Mouse (Mus musculus): Measurements from ENCODE around the gene Slc6a18.
A peak's percentile ranks its signal among the peaks of the same experiment; 100 is the strongest.

Gene Slc6a18

DNA sequence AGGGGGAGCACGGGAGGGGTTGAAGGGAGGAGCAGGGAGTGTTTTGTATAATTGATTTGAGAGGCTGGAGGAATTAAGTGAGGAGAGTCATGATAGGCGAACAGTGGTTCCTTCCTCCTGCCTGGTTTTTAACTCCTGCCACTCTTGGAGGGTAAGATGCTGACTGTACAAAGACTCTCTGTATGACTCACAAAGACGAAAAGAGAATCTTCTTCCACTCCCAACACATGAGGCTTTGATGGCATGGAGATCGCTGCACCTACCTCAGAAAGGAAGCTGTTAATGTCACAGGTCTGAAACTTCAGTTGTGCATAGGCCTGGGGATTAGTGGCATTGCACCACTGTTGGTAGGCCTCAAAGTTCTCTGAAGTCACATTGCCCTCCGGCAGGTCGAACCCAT, 7.7 kb upstream of the Slc6a18 start:
- no peak for DNase-seq (ENCODE audit: low spot score)

DNA sequence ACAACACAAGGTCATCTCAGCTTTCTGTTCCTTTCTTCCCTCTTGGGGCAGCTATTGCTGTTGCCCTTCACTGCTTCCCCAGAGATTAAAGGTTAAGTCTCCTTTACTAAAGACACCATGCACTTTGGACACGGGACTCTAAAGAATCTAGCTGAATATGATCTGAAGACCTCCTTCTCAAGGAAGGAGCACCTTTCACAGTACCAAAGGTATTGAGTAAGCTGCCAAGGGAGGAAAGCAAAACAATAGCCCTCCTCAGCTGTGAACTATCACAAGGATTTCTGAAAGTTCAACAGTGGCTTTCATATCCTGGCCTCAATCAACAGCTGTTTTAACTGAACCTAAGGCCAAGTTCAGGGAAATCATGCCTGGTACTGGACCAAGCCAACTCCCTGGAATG, 6.6 kb upstream of the Slc6a18 start:
- no peak for DNase-seq (ENCODE audit: low spot score)

DNA sequence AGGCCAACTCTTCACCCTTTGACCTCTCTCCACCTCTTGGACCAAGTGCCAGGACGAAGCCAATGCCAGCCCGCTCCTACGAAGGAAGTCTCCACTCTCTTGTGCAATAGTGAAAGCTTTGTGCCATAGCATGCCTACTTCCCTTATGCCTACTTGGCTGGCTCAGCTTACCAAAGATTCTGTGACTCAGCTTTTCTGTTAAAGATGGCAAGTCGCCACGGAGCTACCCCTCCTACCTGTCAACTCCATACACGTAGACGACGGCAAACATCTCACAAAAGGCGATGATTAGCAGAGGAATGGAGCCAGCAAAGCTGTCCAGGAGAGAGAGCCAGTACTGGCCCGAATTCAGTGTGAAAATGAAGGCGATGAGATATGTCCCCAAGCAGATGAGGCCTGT, 5.9 kb upstream of the Slc6a18 start:
- DNase-seq (ENCODE audit: low spot score), result no peak

DNA sequence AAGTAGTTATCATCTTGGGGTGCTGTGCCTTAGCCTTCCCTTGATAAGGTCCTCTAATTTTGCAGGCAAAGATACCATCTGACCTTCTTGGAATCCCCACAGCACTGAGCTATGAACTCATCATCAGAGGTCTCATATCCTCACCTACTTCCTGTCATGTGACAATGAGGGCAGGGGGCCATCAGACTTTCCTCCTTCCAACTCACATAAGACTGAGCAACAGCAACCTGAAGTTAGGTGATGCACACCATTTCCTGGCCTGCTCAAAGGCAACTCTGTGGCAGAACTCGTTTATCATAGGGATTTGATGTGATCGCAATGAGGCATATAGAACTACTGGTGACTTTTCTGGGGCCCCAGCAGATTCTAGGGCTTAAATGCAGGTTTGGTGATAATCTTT, 4.4 kb upstream of the Slc6a18 start:
- DNase-seq (ENCODE audit: low spot score), result no peak

DNA sequence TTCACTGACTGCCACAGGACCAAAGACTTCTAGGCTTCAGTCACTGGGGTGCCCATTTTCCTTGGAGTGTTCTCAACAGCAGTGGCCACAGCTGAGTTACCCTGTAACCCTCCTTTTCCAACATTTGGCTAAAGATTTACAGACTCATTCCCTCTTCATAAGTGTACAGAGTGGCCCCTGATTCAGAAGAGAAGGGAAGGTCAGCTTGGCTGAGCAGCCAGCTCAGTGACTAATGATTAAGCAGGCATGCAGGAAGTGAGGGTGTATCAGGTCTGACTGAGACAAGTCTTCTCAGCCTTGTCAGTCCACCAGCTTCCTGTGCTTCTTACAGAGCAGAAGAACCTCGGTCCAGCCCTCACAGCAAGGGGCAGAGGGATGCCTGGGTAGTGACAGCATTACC, 2.6 kb upstream of the Slc6a18 start:
- DNase-seq (ENCODE audit: low spot score), result no peak

DNA sequence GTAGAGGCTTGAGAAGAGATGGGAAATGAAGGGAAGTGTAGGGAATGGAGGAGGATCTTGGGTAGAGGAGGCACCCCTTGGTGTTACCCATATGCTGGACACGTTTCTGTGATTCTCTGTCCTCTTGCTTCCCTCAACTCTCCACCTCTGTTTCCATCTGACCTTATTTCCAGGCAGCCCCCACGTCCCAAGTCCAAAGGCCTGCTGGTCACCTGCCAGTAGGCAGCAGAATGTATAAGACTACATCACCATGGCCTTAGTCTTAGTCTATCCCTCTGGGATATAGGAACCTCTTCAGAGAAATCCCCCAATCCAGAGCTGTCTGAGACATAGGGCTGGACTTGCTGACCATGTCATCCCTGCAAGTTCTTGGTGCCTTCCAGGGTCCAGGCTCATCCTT, 1.5 kb upstream of the Slc6a18 start:
- no peak for DNase-seq (ENCODE audit: low spot score)

DNA sequence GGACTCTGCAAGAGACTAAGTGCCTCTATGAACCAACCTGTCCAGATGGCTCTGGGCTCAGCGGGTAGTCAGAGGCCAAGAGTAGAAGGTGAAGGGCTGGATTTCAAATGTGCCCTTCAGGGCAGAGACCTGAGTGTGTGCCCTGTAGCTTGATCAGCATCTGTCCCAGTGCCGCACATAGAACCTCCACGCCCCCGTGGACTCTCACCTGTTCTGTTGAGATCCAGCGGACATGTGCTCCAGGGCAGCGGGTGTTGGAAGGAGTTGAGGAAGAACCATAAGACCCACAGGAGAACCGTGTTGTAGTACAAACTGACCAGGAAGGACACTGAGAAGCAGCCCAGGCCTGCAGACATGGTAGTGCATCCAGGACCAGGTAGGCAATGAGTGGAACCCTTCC, 2.7 kb downstream of the Slc6a18 start:
- DNase-seq (ENCODE audit: low spot score), result no peak

DNA sequence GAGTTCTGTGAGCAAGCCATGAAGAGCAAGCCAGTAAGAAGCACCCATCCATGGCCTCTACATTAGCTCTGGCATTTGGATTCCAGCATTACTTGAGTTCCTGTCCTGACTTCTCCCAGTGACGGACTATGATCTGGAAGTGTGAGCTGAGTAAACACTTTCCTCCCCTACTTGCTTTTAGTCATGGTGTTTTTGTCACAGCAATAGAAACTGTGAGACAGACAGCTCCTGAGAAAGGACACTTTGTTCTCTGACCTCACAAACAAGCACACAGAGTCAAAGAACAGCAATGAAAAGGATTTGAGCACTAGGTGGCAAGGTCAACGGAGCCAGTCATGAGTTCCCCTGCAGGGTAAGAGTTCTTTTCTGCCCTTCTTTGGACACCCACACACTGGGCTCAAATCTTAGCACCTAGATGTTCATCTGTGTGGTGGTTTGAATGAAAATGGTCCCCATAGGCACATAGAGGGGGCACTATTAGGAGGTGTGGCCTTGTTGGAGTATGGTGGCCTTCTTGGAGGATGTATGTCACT, 17.6 kb downstream of the Slc6a18 start:
- DNase-seq (ENCODE audit: low spot score), result no peak

DNA sequence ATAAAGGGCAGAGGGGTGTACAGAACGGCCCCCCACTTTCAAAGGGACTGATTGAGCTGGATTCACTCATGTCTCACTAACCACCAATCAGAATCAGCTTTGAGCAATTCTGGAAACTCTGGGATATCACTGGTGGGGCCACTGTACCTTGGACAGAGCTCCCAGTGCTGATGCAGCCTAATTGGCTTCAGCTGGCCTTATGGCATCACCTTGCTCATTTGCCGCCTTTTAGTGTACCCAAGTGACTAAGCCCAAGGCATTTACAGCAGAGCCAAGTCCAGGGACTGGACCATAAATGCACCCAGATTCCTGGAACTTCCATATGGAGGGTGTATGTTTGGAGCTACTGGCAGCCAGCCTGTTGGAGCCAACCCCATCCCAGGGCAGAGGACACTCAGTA, 18.9 kb downstream of the Slc6a18 start:
- DNase-seq (ENCODE audit: low spot score), result no peak

DNA sequence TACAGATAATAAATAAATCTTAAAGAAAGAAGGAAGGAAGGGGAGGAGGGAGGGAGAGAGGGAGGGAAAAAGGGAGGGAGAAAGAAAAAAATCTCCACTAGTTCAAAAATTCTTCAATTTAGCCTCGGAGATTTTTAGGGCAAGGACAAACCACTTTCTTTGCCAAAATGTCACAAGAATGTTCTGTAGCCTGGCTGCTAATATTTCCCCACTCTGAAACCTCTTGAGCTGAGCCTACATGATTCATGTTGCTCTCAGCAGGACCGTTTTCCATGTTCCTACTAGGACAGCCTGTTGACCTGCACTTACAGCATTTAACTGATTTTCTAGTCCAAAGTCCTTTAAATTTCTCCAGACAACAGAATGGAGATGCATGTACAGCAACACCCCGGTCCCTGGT, 22.8 kb downstream of the Slc6a18 start:
- no peak for DNase-seq (ENCODE audit: low spot score)

DNA sequence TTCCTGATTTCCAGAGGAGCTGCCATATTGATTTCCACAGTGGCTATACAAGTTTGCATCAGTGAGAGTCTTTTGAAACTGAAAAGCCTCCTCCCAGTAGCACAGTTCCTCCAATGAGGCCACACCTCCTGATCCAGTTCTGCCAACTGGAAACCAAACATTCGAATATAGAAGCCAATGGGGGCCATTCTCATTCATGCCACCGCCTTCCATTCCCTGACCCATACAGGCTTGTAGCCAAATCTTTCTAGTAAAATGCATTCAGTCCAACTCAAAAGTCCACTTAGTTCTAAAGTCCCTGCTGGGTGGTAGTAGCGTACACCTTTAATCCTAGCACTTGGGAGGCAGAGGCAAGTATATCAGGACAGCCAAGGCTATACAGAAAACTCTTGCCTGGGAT, 24.6 kb downstream of the Slc6a18 start:
- no peak for DNase-seq (ENCODE audit: low spot score)

DNA sequence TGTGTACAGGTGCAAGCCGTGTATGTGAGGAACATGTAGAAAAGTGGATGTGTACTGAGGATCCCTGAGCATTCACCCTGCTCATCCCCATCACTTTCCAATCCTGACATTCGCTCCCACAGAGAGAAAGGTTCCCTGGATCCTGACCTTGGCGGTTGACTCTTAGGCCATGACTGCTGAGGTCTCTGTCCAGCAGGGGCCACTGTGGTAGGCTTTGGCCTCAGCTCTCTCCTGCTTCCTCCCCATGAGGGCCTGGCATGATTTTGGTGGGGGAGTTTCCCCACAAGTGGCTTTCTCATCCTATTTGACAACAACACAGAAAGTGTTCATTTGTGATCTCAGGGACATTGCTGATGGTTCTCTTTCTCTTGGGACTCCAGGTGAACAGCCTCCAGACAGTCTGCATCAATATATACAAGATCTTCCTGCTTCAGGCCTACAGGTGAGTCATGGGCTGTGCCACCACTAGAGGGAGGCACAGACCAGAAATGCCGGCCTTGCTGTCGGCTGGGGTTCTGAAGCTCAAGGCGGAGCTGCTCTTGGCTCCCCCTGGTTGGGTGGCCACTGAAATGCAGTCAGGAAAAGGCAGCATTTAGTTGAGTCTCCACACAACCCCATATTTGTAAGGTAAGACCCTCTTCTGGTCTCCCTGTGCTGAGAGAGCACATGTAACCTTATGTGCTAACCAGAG, 31.3 kb downstream of the Slc6a18 start:
- peak; percentile 31 for DNase-seq (ENCODE audit: low spot score)

DNA sequence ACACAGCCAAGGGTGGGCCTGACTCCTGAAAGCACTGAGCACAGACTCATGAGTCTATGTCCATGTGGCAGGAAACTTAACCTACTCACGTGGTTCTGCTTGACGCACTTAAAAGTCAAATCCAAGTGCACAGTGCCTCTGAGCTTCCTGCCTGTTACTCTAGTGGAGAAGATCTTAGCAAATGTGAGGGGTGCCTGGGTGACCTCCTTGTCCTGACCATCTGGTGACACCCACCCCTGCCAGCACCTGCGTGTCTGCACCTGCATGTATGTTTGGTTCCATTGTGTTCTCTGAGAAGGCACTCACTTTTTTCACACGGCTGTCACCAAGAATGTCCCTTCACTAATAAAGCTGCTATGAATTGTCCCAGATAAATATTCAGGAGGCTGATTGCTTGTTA, 36.5 kb downstream of the Slc6a18 start:
- no peak for DNase-seq (ENCODE audit: low spot score)

DNA sequence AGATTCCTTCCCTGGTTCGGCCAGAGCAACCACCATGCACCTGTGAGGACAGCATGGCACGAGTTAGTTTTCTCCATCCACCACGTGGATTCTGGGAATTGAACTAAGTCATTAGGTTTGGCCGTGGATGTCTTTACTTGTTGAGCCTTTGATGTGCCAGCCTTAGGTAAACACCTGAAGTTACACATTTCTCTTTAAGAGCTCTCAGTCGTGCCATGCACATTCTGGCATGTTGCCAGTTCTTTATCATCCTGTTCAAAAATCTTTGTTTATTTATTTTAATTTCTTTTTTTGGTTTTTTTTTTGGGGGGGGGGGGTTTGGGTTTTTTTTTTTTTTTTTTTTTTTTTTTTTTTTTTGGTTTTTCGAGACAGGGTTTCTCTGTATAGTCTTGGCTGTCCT, 40.0 kb downstream of the Slc6a18 start:
- no peak for DNase-seq (ENCODE audit: low spot score)

DNA sequence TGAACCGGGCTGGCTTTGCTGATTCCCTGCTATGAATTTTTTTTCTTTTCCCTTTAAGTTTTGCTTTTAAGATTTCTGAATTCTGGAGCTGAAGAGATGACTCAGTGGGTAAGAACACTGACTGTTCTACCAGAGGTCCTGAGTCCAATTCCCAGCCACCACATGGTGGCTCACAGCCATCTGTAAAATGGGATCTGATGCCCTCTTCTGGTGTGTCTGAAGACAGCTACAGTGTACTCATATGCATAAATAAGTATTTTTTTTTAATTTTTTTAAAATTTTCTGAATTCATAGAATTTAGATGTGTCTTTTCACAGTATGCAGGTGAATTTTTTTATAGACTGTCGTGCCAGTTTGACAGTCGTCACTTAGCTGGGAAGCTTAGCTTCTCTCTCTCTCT, 46.0 kb downstream of the Slc6a18 start:
- DNase-seq (ENCODE audit: low spot score), result no peak

DNA sequence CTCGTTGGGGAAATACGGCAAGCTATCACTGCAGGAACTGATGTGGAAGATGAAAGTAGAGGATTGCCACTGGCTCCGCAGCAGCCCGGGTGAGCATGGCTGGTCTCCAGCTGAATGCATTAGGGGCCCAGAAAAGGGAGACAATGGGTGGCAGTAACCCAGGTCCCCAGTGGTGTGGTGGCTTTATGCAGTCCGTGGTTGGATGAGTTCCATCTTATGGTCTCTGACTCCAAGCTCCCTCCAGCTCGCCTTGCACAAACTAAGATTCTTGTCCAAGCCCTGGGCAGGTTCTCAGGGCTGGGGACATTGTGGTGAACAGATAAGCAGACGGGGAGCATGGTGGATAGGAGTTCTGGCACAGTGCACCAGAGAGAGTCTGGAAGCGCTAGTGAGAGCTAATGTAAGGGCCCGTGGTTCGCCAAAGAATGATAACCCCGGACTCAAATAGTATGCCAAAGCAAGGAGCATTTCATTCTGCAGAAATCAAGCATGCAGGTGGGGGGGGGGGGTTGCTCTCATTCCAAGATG, 49.2 kb downstream of the Slc6a18 start:
- no peak for DNase-seq (ENCODE audit: low spot score)

DNA sequence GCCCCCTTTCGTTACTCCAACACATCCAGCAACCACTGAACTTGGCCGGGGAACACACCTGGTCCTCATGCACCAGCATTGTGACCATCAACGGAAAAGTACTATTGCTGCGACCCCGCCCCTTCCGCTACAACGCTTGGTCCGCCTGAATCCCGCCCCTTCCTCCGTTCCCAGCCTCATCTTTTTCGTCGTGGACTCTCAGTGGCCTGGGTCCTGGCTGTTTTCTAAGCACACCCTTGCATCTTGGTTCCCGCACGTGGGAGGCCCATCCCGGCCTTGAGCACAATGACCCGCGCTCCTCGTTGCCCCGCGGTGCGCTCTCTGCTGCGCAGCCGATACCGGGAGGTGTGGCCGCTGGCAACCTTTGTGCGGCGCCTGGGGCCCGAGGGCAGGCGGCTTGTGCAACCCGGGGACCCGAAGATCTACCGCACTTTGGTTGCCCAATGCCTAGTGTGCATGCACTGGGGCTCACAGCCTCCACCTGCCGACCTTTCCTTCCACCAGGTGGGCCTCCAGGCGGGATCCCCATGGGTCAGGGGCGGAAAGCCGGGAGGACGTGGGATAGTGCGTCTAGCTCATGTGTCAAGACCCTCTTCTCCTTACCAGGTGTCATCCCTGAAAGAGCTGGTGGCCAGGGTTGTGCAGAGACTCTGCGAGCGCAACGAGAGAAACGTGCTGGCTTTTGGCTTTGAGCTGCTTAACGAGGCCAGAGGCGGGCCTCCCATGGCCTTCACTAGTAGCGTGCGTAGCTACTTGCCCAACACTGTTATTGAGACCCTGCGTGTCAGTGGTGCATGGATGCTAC, 50.9 kb downstream of the Slc6a18 start, which contains the start of gene Tert:
Gene Tert, plus strand, starts transcription at position 167 of the 805 bp plus-strand sequence.
- no peak for DNase-seq (ENCODE audit: low spot score)

DNA sequence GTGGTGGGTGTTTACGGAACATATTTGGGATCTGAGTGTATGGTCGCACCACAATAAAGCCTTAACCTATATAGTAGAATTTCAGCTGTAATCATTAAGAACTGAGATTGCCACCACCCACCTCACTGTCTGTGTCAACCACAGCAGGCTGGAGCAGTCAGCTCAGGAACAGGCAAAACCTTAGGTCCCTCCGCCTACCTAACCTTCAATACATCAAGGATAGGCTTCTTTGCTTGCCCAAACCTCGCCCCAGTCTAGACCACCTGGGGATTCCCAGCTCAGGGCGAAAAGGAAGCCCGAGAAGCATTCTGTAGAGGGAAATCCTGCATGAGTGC, 51.4 kb downstream of the Slc6a18 start:
- DNase-seq (ENCODE audit: low spot score), result no peak

DNA sequence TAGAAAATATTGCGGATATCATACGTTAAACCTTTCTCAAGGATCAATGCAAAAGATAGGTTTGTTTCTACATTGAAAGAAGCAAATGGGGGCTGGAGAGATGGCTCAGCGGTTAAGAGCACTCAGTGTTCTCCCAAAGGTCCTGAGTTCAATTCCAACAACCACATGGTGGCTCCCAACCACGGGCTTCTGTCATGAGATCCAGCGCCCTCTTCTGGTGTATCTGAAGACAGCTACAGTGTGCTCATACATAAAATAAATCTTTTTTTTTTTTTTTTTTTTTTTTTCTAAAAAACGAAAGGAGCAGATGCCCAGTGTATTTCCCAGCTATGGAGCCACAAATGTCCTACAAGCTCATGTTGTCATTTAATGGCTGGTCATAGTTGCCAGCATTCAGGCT, 57.2 kb downstream of the Slc6a18 start:
- DNase-seq (ENCODE audit: low spot score), result no peak

DNA sequence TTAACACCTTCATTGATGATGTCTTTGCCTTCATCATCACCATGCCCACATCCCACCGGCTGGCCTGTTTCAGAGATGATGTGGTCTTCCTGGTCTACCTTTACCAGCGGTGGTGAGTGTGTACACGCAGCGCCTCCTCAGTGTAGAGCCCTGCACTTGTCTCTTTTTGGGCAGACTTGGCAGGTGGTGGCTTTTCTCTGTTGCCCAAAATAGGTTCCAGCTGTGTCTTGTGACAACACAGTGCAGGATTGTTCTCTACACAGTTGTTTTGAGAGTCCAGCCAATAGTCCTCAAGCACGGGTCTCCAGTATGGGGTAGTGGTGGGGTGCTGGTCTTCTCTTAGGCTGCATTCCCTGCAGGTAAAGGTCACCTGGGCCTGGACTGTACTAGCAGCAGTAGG, 59.4 kb downstream of the Slc6a18 start:
- DNase-seq (ENCODE audit: low spot score), result no peak
